Mouse (Mus musculus) R1 (cell line): ENCODE results near the gene Pdzd2.

Experiments used
- DNase-seq: peaks from one replicate; pipeline ENCODE4 v3.0.0-alpha.2; 2018; ENCODE audit warnings: low read depth, low spot score

The Pdzd2 gene

GRCm38 (mm10) chr15:12432879-12433278 lies 306.8 kb downstream of the Pdzd2 start:
- no peak for DNase-seq

GRCm38 (mm10) chr15:12432320-12432719 lies 307.4 kb downstream of the Pdzd2 start:
- peak; percentile 36 for DNase-seq

- DNase-seq, result no peak
These were observed 308.0 kb downstream of the Pdzd2 start for GRCm38 (mm10) chr15:12431684-12432083.

GRCm38 (mm10) chr15:12431188-12431587 lies 308.5 kb downstream of the Pdzd2 start:
- DNase-seq, result no peak

- DNase-seq, result peak; percentile 21
These were observed 309.1 kb downstream of the Pdzd2 start for GRCm38 (mm10) chr15:12430670-12431069.

- DNase-seq, result peak; percentile 50
These were observed 309.9 kb downstream of the Pdzd2 start for GRCm38 (mm10) chr15:12429572-12430431.

- no peak for DNase-seq
These were observed 311.9 kb downstream of the Pdzd2 start for GRCm38 (mm10) chr15:12427818-12428217.

GRCm38 (mm10) chr15:12426342-12426741 lies 313.4 kb downstream of the Pdzd2 start:
- DNase-seq, result peak; percentile 65

- peak; percentile 60 for DNase-seq
These were observed 314.6 kb downstream of the Pdzd2 start for GRCm38 (mm10) chr15:12425049-12425627.

GRCm38 (mm10) chr15:12424187-12424586 lies 315.5 kb downstream of the Pdzd2 start:
- DNase-seq, result peak; percentile 97

GRCm38 (mm10) chr15:12420915-12421314 lies 318.8 kb downstream of the Pdzd2 start:
- DNase-seq, result no peak

- no peak for DNase-seq
These were observed 319.3 kb downstream of the Pdzd2 start for GRCm38 (mm10) chr15:12420376-12420775.

GRCm38 (mm10) chr15:12419446-12419845 lies 320.3 kb downstream of the Pdzd2 start:
- DNase-seq, result no peak

- no peak for DNase-seq
These were observed 324.1 kb downstream of the Pdzd2 start for GRCm38 (mm10) chr15:12415536-12416200.

- no peak for DNase-seq
These were observed 325.0 kb downstream of the Pdzd2 start for GRCm38 (mm10) chr15:12414696-12415095.

- DNase-seq, result no peak
These were observed 331.5 kb downstream of the Pdzd2 start for GRCm38 (mm10) chr15:12408205-12408604.

GRCm38 (mm10) chr15:12405592-12405991 lies 334.1 kb downstream of the Pdzd2 start:
- no peak for DNase-seq

GRCm38 (mm10) chr15:12397032-12397431 lies 342.7 kb downstream of the Pdzd2 start:
- no peak for DNase-seq

- DNase-seq, result no peak
These were observed 345.0 kb downstream of the Pdzd2 start for GRCm38 (mm10) chr15:12394758-12395157.

GRCm38 (mm10) chr15:12388726-12389489 lies 350.8 kb downstream of the Pdzd2 start:
- DNase-seq, result no peak

- DNase-seq, result no peak
These were observed 355.0 kb downstream of the Pdzd2 start for GRCm38 (mm10) chr15:12384679-12385078.

- DNase-seq, result peak; percentile 93
These were observed 359.2 kb downstream of the Pdzd2 start for GRCm38 (mm10) chr15:12380548-12380947.
